Mouse (Mus musculus): Measurements from ENCODE around the gene Rps13. TPM values are rescaled to one million over a fixed set of nuclear protein-coding genes. Genes with fewer than 3 reads are reported as not detected.

Rps13 gene
- polyA plus RNA-seq (2012; rRNA removed): 849 and 1,399 TPM in 2 replicates

DNA sequence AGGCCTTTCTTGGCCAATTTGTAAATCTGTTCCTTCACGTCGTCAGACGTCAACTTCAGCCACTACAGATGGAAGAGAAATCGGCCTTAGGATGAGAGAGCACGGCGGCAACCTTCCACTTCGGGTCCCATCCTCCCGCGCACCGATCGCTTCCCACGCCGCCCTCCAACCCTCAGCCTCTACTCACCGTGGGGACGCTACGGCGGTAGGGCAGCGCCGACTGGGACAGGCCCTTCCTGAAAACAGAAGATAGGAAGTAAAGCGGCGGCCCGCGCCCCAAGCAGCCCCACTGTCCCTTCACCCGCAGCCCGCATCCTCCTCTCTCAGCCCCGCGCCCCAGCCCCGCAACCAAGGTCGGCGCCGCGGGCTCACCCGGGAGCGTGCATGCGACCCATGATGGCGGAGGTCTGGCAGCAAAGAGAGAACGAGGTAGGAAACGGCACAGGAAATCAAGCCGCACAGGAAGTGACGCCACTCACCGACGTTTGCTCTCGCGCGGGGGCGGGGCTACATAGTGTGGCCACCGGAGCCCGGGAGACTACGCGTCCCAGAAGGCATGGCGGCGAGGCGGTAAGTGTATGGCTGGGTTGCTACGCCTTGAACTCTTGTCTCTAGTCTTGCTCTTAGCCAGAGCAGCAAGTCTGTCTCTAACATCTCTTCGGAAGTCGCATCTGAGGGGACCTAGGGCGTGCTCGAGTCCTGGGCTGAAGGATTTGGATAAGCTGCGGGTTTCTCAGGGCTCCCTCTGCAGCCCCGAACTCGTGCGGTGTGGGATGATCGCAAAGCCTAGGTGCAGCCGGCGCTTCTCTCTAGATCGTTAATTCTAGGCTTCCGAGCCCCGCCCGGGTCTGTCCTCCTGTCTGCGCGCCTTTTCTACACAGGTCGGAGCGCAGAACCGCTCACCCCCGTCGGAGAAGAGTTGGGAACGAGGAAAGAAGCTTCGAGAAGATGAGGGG is at the start of gene Rps13:
Rps13 (minus strand) TSS at position 483 of the 956 bp plus-strand sequence.

GRCm38 (mm10) chr7:116307871-116308631 is 25.9 kb downstream of the Rps13 start, which contains the start of gene Plekha7:
TSS of gene Plekha7 (minus strand) at chr7:116308376.

Other genes with a start within 250 kb of the Rps13 start
- gene Gm4353, start 249.6 kb downstream of the Rps13 start, polyA plus RNA-seq (2012; rRNA removed): 1.1 TPM in 2 replicates
- 13.8 and 17.5 TPM in 2 replicates for gene Plekha7, start 25.8 kb downstream of the Rps13 start, polyA plus RNA-seq (2012; rRNA removed)
- 13.9 and 29.0 TPM in 2 replicates for gene Pik3c2a, start 109.3 kb upstream of the Rps13 start, polyA plus RNA-seq (2012; rRNA removed)
- 12.9 and 17.2 TPM in 2 replicates for gene Nucb2, start 170.2 kb upstream of the Rps13 start, polyA plus RNA-seq (2012; rRNA removed)

Measured in central nervous system, embryonic 11.5 days (tissue).